Mouse (Mus musculus): ENCODE measurements around the gene Wdr6.

The Wdr6 gene

GRCm38 (mm10) chr9:108573774-108574690 is 4.5 kb downstream of the Wdr6 start:
- DNase-seq (ENCODE audit: low read depth in 2 of 2, low spot score in 2 of 2), result peak in 1 of 2 experiments; percentile 56

- DNase-seq (ENCODE audit: low read depth in 2 of 2, low spot score in 2 of 2), result no peak
These were observed 6.2 kb downstream of the Wdr6 start for GRCm38 (mm10) chr9:108572321-108572720.

GRCm38 (mm10) chr9:108571401-108571973 is 7.1 kb downstream of the Wdr6 start:
- DNase-seq (ENCODE audit: low read depth in 2 of 2, low spot score in 2 of 2), result no peak

- peak; percentile 78 to 87 for DNase-seq (ENCODE audit: low read depth in 2 of 2, low spot score in 2 of 2)
These were observed 8.2 kb downstream of the Wdr6 start for GRCm38 (mm10) chr9:108570207-108570896.

- DNase-seq (ENCODE audit: low read depth in 2 of 2, low spot score in 2 of 2), result peak; percentile 66 to 76
These were observed 8.9 kb downstream of the Wdr6 start, which contains the start of gene Dalrd3 for GRCm38 (mm10) chr9:108569381-108570206. Gene Dalrd3 (plus strand): TSS chr9:108569886.

- no peak for DNase-seq (ENCODE audit: low read depth in 2 of 2, low spot score in 2 of 2)
These were observed 10.0 kb downstream of the Wdr6 start for GRCm38 (mm10) chr9:108568511-108568921.

GRCm38 (mm10) chr9:108567931-108568419 is 10.6 kb downstream of the Wdr6 start:
- no peak for DNase-seq (ENCODE audit: low read depth in 2 of 2, low spot score in 2 of 2)

GRCm38 (mm10) chr9:108566815-108567776 is 11.4 kb downstream of the Wdr6 start, which contains the start of gene Ndufaf3:
Gene Ndufaf3 (minus strand): TSS chr9:108567434.
- DNase-seq (ENCODE audit: low read depth in 2 of 2, low spot score in 2 of 2), result peak; percentile 94 to 98

GRCm38 (mm10) chr9:108565881-108566814 is 12.4 kb downstream of the Wdr6 start:
- DNase-seq (ENCODE audit: low read depth in 2 of 2, low spot score in 2 of 2), result no peak

GRCm38 (mm10) chr9:108564131-108564530 is 14.4 kb downstream of the Wdr6 start:
- DNase-seq (ENCODE audit: low read depth in 2 of 2, low spot score in 2 of 2), result no peak

GRCm38 (mm10) chr9:108563671-108564070 is 14.9 kb downstream of the Wdr6 start:
- no peak for DNase-seq (ENCODE audit: low read depth in 2 of 2, low spot score in 2 of 2)

- DNase-seq (ENCODE audit: low read depth in 2 of 2, low spot score in 2 of 2), result peak; percentile 88 to 93
These were observed 18.2 kb downstream of the Wdr6 start, which contains the start of gene Impdh2 for GRCm38 (mm10) chr9:108560227-108560841. Gene Impdh2 (plus strand): TSS chr9:108560286.

GRCm38 (mm10) chr9:108559169-108559568 is 19.4 kb downstream of the Wdr6 start:
- DNase-seq (ENCODE audit: low read depth in 2 of 2, low spot score in 2 of 2), result no peak

GRCm38 (mm10) chr9:108546875-108547274 is 31.7 kb downstream of the Wdr6 start:
- no peak for DNase-seq (ENCODE audit: low read depth in 2 of 2, low spot score in 2 of 2)

- DNase-seq (ENCODE audit: low read depth in 2 of 2, low spot score in 2 of 2), result no peak
These were observed 32.6 kb downstream of the Wdr6 start for GRCm38 (mm10) chr9:108545986-108546385.

- peak in 1 of 2 experiments; percentile 15 for DNase-seq (ENCODE audit: low read depth in 2 of 2, low spot score in 2 of 2)
These were observed 37.7 kb downstream of the Wdr6 start for GRCm38 (mm10) chr9:108540846-108541245.

- DNase-seq (ENCODE audit: low read depth in 2 of 2, low spot score in 2 of 2), result no peak
These were observed 47.0 kb downstream of the Wdr6 start for GRCm38 (mm10) chr9:108531496-108531895.

- DNase-seq (ENCODE audit: low read depth in 2 of 2, low spot score in 2 of 2), result no peak
These were observed 47.6 kb downstream of the Wdr6 start for GRCm38 (mm10) chr9:108530954-108531353.
